Mouse (Mus musculus) bone marrow macrophage, adult 2 months (primary cell): ENCODE measurements around the gene 9130213A22Rik.

Source experiments
- CTCF ChIP-seq: IDR thresholded peaks from 2 replicates; pipeline ENCODE4 v1.5.1; 2012; ENCODE audit warnings: low read depth, mild to moderate bottlenecking, low read length, moderate library complexity
- POLR2A ChIP-seq: IDR thresholded peaks from 2 replicates; pipeline ENCODE4 v1.6.1; 2012; ENCODE audit warnings: mild to moderate bottlenecking, low read depth, low read length, borderline replicate concordance

GRCm38 (mm10) chr11:69104487-69104886, 17.9 kb downstream of the 9130213A22Rik start:
- no peak for TF ChIP-seq CTCF
- no peak for TF ChIP-seq POLR2A
